Mouse (Mus musculus) ES-E14 (cell line): Measurements from ENCODE around the gene Rfc1. TPM values are rescaled to one million over a fixed set of nuclear protein-coding genes. Genes with fewer than 3 reads are reported as not detected.

Experiments
- DNase-seq: peaks from one replicate; pipeline ENCODE4 v3.0.0-alpha.2; 2013; ENCODE audit warnings: low read depth, low spot score
- H3K27ac ChIP-seq: 2 replicates; pipeline ENCODE4 v1.5.1; 2012; ENCODE audit warnings: low read depth, mild to moderate bottlenecking, low read length, moderate library complexity, mixed read lengths; ENCODE audit not compliant: poor library complexity, insufficient read depth, severe bottlenecking
- H3K36me3 ChIP-seq: 2 replicates; pipeline ENCODE4 v1.6.1; 2012; ENCODE audit warnings: mild to moderate bottlenecking, low read length, moderate library complexity, mixed read lengths; ENCODE audit not compliant: control insufficient read depth, poor library complexity, insufficient read depth, severe bottlenecking
- H3K4me1 ChIP-seq, 2 experiments: fragments of 150-350 bp in 1 of 2; sonication (generic) in 1 of 2; 2 replicates each; pipeline ENCODE4 v1.6.1; 2012; ENCODE audit warnings: low read length in 2 of 2, mild to moderate bottlenecking in 1 of 2, mixed read lengths in 1 of 2; ENCODE audit not compliant: control insufficient read depth in 2 of 2, insufficient read depth in 2 of 2, poor library complexity in 1 of 2
- H3K4me3 ChIP-seq, 2 experiments: fragments of 150-350 bp in 1 of 2; sonication (generic) in 1 of 2; 2 replicates each; pipeline ENCODE4 v1.5.1; 2012; ENCODE audit warnings: low read length in 2 of 2, low read depth in 1 of 2, mild to moderate bottlenecking in 1 of 2, mixed read lengths in 1 of 2; ENCODE audit not compliant: insufficient read depth in 1 of 2, poor library complexity in 1 of 2, severe bottlenecking in 1 of 2
- H3K9ac ChIP-seq: 2 replicates; pipeline ENCODE4 v1.6.1; 2012; ENCODE audit warnings: low read depth, mild to moderate bottlenecking, low read length, mixed read lengths; ENCODE audit not compliant: poor library complexity, insufficient read depth, severe bottlenecking
- H3K9me3 ChIP-seq: fragments of 150-350 bp; sonication (generic); 2 replicates; pipeline ENCODE4 v1.6.1; 2012; ENCODE audit warnings: low read depth, mild to moderate bottlenecking, low read length; ENCODE audit not compliant: control insufficient read depth, insufficient read depth
- CHD2 ChIP-seq: IDR thresholded peaks from 2 replicates; pipeline ENCODE4 v1.6.1; 2014; ENCODE audit warnings: mild to moderate bottlenecking, low read depth, low read length, inconsistent platforms
- HCFC1 ChIP-seq: IDR thresholded peaks from 2 replicates; pipeline ENCODE4 v1.6.1; 2012; ENCODE audit warnings: low read length, inconsistent platforms, borderline replicate concordance; ENCODE audit not compliant: insufficient read depth
- MAFK ChIP-seq: IDR thresholded peaks from 2 replicates; pipeline ENCODE4 v1.6.1; 2014; ENCODE audit warnings: mild to moderate bottlenecking, low read depth, low read length, inconsistent platforms; ENCODE audit not compliant: insufficient read depth
- ZC3H11A ChIP-seq: IDR thresholded peaks from 2 replicates; pipeline ENCODE4 v1.6.1; 2012; ENCODE audit warnings: low read depth, mild to moderate bottlenecking, inconsistent platforms, low read length, borderline replicate concordance
- ZNF384 ChIP-seq: IDR thresholded peaks from 2 replicates; pipeline ENCODE4 v1.6.1; 2012; ENCODE audit warnings: low read depth, low read length, inconsistent platforms
- in situ Hi-C, 2 experiments: fragments of 600-800 bp; cut with MboI; formaldehyde crosslinking; loops; one replicate each; pipeline ENCODE4 v1.15.1; 2025; ENCODE audit warnings: low sequenced_read_pairs in 2 of 2, inconsistent platforms in 1 of 2; ENCODE audit not compliant: unreplicated experiment in 2 of 2
- total RNA-seq: library from RNA; depleted of rRNA; stranded (reverse); fragments of 300-350 nt; gene quantifications from 2 replicates; pipeline ENCODE4 v1.2.3, GENCODE M21; 2012

Gene Rfc1
- total RNA-seq, 1 experiment: 70.5 TPM

DNA sequence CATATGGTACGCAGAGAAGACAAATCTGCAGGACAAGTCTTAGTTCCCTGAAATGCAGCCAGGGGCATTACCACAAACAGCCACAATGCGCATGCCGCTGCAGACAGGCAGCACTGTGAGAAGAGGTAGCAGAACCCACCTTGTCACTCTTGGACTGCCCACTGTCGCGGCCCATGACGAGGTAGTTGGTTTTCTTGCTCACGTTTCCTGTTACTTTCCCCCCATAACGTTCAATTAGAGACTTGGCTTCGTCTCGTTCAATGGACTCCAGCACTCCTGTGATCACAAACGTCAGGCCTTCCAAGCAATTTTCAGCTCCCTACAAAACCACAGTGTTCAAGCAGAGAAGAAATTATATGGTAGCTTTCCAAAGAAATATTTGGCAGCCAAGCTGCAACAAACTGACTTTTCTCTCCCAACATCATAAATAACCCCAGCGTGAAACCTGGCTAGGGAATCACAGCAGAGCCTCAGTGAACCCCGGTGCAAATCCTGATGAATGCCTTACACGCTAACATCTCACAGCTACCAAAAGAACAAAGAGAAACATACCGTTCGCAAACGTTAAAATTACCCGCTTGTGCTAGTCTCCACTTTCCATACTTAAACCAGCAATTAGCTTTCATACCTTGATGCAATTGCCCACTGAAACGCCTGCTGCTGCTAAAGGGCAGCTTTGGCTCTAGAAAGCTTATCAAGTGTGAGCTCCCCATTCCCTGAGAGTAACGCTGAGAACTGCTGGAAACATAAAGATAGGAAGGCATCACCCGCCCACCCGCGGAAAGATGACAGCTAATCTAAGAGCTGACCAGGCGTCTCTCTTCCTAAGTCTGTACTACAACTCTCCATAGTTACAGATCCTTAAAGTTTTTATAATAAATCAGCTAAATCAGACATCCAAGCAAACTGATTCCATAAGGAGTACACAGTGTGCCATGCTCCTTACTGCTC lies 47.4 kb downstream of the Rfc1 start:
- Histone ChIP-seq H3K9me3 (no peaks in the 10 kb centered on the region), H3K27ac (peak overlapping the region; percentile 45; the same call in 1 of the 2 replicates), H3K4me3 (no peak overlapping the region), H3K36me3 (peaks cover 25% of the 10 kb centered on the region), H3K9ac (no peak overlapping the region), H3K4me1 (no peaks in the 10 kb centered on the region)
- DNase-seq: no peak
- in situ Hi-C loops: no loop called here
- TF ChIP-seq ZC3H11A (no peak), MAFK (no peak), ZNF384 (no peak), CHD2 (no peak), HCFC1 (no peak)

DNA sequence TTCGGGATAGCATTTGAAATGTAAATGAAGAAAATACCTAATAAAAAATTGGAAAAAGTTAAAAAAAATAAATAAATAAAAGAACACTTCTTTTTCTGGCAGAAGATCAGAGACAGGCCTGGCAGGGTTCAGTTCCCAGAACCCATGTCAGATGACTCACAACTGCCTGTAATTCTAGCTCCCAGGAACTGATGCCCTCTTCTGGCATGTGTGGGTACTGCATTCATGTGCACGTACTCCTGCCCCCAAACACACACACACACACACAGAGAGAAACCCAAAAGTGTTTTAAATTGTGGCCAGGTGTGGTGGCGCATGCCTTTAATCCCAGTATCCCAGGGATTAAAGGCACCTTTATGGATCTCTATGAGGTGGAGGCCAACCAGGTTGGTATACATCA lies 51.3 kb downstream of the Rfc1 start:
- Histone ChIP-seq H3K9me3 (no peaks in the 10 kb centered on the region), H3K9ac (no peak overlapping the region), H3K4me1 (no peaks in the 10 kb centered on the region), H3K36me3 (peaks cover 19% of the 10 kb centered on the region), H3K27ac (no peak overlapping the region), H3K4me3 (no peak overlapping the region)
- DNase-seq: peak; percentile 64
- in situ Hi-C loops: no loop called here
- 0 out of 2 replicates have a peak, but pooled peaks have one; percentile 19 for TF ChIP-seq ZC3H11A
- TF ChIP-seq CHD2: no peak
- no peak for TF ChIP-seq MAFK
- TF ChIP-seq ZNF384: no peak
- TF ChIP-seq HCFC1: no peak

DNA sequence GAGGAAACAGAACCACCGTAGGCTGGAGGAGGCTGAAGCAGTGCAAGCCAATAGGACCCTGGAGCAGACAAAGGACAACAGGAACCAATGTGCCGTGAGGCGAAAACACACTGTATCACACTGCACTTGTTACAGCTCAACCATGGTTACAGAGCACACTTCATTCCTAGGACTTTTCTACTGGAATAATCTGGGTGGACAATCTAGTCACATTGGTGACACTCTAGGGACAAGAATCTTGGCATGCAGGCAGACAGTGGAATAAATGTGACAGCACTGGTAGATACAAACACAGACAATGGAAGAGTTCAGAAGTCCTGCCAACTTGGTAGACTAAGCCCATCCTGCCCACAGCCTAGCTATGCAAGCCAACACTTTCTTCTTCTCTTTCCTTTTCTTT lies 54.3 kb downstream of the Rfc1 start:
- no peaks in the 10 kb centered on the region for H3K4me1 ChIP-seq
- H3K4me3 ChIP-seq: no peak overlapping the region
- peaks cover 21% of the 10 kb centered on the region for H3K36me3 ChIP-seq
- H3K27ac ChIP-seq: no peak overlapping the region
- H3K9me3 ChIP-seq: no peaks in the 10 kb centered on the region
- in situ Hi-C loops: no loop called here
- DNase-seq: no peak
- H3K9ac ChIP-seq: no peak overlapping the region
- TF ChIP-seq ZNF384 (no peak), MAFK (no peak), ZC3H11A (no peak), HCFC1 (no peak), CHD2 (no peak)

DNA sequence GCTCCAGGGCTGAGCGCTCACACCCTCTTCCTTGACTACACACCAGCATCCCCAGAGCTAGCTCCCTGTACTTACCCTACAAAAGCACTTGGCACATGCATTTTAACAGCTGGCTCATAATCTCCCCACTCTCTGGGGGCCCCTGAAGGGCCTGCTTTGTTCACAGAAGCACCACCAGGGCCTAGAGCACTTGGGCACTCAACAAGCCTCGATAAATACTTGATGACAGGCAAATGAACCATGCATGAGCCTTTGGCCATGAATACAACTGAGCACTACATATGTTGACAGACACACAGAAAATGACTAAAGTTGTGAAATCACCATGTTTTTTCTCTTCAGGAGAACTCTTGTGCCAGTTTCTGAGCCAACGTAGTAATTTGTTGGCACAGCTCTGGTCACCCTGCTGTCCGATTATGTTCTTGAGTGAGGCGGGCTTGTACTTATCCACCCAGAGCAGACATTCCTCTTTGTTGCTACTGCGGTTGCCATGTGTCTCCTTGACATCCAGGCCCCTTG lies 56.3 kb downstream of the Rfc1 start:
- Histone ChIP-seq H3K27ac (no peak overlapping the region), H3K9ac (no peak overlapping the region), H3K9me3 (no peaks in the 10 kb centered on the region), H3K4me3 (no peak overlapping the region), H3K36me3 (peaks cover 26% of the 10 kb centered on the region), H3K4me1 (no peaks in the 10 kb centered on the region)
- no peak for TF ChIP-seq ZNF384
- TF ChIP-seq CHD2: no peak
- TF ChIP-seq ZC3H11A: no peak
- TF ChIP-seq MAFK: no peak
- no peak for TF ChIP-seq HCFC1
- DNase-seq: no peak
- in situ Hi-C loops: no loop called here

DNA sequence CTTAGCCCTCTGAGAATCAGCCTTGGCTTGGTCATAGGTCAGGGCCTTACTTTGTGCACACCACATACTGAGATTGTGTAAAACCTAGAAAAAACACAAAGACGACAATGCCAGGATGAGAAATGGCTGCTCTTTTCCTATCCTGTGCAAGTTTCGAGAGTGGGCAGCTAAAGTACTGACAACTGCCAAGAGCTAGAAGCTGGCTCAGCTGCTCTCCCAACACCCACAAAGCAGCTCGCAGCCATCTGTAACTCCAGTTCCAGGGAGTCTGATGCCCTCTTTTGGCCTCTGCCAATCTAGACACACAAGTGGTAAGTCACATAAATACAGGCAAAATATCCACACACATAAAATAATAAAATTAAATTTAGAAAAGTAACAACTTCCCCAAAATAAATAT lies 61.5 kb downstream of the Rfc1 start:
- in situ Hi-C loops: no loop called here
- H3K4me1 ChIP-seq: no peaks in the 10 kb centered on the region
- H3K36me3 ChIP-seq: peaks cover 32% of the 10 kb centered on the region
- no peak overlapping the region for H3K27ac ChIP-seq
- H3K4me3 ChIP-seq: no peak overlapping the region
- TF ChIP-seq ZC3H11A: no peak
- no peak for TF ChIP-seq MAFK
- TF ChIP-seq HCFC1: no peak
- no peak for TF ChIP-seq CHD2
- TF ChIP-seq ZNF384: no peak
- DNase-seq: no peak
- H3K9me3 ChIP-seq: no peaks in the 10 kb centered on the region
- H3K9ac ChIP-seq: no peak overlapping the region
